Mouse (Mus musculus): ENCODE results near the gene Lrrc74a.

- TF ChIP-seq EP300 (IDR thresholded peaks at IDR 0.05; ENCODE audit: insufficient read depth, low read depth, low read length) (no peak), POLR2A (IDR thresholded peaks at IDR 0.05; ENCODE audit: insufficient read depth, low read length) (no peak), CTCF (IDR thresholded peaks at IDR 0.05; ENCODE audit: low read depth, low read length) (no peak)
Observed at GRCm38 (mm10) chr12:86719961-86720639, 14.1 kb upstream of the Lrrc74a start.
